Mouse (Mus musculus): ENCODE data around the gene Dnajb2. TPM values are rescaled to one million over a fixed set of nuclear protein-coding genes. Genes with fewer than 3 reads are reported as not detected.

Gene Dnajb2
- polyA plus RNA-seq (2017; shearing (Covaris generic)): 32.8 TPM

GRCm38 (mm10) chr1:75236117-75237050, at the start of gene Dnajb2:
Gene Dnajb2, plus strand, starts transcription at chr1:75236406.

DNA sequence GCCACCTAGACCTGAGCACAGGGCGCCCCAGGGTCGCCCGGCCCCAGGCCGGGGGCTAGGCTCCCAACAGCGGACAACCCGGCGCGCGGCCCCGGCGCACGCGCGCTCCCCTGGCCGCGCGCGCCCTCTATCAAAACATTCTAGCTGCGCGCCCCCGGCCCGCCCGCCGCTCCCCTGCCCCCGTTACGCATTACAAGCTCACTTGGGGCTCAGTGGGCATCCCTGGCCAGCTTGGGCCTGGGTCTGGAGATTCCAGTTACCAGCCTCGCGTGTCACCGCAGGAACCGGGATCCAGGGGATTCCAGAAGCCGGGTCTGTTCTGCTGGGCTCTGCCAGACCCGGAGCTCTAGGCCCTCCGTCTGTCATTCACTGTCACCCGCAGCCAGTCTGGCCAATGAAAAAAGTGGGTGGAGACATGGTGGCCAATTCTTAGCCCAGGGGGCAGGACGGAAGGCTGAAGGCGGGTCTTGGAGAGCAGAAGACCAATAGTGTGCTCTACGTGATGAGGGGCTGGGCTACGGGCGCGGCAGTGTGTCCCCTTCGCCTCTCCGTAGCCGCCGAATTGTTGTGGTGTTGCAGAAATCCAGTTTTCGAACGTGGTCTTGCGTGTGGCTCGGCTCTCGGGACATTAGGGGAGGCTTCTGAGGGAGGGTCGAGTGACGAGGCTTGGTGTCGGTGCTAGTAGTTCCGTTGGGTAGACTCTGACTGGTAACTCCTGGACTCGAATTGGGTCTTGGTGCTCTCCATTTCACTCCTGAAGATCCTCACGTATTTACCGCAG, 44.4 kb upstream of the Dnajb2 start, which contains the start of the genes Ankzf1 and Atg9a:
Ankzf1 (plus strand) TSS at position 530 of the 781 bp plus-strand sequence.
Atg9a (minus strand) TSS at position 575 of the 781 bp plus-strand sequence.

DNA sequence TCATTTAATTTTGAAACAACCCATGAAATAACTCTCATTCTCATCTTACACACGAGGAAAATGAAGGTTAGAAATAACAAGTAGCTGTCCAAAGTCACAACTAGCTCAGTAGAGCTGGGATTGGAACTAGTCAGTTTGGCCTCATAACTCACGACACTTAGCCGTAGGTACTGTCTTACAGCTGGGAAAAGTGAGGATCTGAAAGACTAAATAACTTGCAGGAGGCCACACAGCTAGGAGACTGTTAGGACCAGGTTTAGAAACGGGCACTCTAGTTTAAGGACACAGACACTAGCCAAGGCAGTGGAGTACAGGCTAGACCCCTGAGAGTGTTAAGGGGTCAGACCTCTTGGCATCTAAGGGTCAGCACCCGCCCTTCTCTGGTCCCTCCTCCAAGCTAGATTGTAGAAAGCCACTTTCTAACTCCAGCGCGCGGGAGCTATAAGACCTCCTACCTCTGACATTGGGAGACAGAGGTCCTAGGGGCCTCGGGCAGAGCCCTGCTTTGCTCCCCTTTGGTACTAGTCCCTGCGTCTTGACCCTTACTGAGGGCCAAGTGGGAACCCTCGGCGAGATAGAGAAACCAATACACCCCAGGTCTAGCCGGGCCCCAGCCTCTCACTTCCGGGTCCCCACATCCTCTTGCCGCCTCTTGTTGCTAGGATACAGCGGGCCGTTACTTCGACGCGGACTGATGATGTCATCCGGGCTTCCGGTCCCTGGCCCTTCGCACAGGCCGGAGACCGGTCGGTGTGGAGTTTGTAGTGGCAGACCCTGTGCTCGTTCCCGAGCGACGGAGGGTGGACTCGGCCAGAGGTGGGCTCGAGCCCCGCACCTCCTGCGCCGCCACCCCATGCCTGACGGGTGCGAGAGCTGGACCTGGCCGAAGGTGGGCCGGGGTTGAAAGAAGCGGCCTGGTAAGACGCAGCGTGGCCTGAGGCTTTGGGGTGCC, 25.8 kb upstream of the Dnajb2 start, which contains the start of the genes Glb1l and Stk16:
Glb1l (minus strand) TSS at position 678 of the 952 bp plus-strand sequence.
Stk16 (plus strand) TSS at position 703 of the 952 bp plus-strand sequence.

DNA sequence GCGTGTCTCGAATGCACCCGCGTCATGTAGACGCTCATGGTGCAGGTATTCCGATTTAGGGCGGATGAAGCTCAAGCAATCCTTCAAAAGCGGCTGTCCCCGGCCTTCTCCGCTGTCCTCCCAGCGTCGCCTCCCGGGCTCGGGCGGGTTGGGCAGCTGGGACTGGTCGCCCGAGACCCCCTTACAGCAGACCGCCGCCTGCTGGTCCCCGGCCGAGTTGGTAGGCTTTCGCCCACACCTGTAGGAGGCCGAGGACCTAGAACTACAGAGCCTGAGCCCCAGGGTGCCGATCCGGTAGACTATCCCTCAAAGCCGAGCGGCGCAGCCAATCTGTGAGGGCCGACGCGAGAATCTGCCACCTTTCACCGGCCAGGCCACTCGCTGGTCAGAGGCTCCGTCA, 16.7 kb upstream of the Dnajb2 start, which contains the start of gene Tuba4a:
Tuba4a (minus strand) TSS at position 335 of the 400 bp plus-strand sequence.

GRCm38 (mm10) chr1:75231664-75232152, 4.5 kb upstream of the Dnajb2 start, which contains the start of gene A630095N17Rik:
Gene A630095N17Rik, minus strand, starts transcription at chr1:75232102.

DNA sequence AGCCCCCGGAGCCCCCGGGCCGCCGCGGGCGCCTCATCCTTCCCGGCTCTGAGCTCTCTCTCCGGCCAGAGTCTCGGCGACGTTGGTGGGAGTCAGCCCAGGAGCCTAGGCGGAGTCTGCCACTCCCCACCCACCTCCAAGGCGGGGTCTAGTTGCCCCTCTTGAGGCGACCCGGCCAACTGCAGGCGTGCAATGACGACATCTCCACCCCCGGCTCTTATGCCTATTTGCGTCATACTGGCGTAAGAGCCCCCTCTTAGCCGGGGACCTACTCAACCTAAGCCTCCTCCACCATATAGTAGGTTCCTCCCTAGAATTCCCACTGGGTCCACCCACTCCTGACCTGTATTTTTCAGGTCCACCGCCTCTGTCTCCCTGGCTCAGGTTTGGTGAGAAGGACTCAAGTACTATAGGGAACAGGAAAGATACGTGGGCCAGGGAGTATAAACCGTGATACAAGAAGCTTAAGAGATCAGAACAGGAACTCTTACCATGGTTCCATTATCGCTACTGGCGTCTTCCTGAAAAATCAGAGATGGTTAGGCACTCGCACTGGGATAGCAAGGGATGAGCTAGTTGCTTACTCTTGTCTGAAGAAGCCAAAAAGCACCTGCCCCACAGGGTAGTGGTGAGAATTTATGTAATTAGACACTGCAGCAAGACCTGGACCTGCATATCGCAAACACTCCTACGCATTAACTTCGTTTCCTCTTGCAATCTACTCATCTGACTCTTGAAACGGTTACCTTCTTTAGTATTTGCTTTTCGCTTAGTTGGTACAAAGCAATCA, 28.1 kb downstream of the Dnajb2 start, which contains the start of gene Ptprn:
Ptprn (minus strand) TSS at position 412 of the 790 bp plus-strand sequence.

DNA sequence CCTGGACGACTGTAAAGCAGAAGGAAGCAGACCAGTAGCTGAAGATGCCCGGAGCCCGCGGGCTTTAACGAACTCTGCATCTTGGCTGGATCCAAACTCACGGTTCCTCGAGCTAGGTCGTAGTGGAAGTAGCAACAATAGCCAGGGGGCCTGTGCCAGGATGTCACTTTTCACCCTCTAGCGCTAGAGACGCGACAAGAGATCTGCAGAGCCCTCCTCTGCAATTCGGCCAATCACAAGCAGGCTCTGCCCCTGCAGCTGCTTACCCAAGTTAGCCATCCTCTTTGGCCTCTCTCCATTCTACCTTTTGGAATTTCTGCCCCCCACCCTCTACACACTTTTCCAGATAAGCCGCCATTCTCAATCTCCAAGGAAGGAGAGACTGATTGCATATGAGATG, 42.0 kb downstream of the Dnajb2 start, which contains the start of gene Resp18:
Resp18 (minus strand) TSS at position 188 of the 400 bp plus-strand sequence.

Other genes with a start within 250 kb of the Dnajb2 start
- 9.8 TPM for gene Nhej1, start 111.2 kb upstream of the Dnajb2 start, polyA plus RNA-seq (2017; shearing (Covaris generic))
- 0.42 TPM for gene Slc23a3, start 102.5 kb upstream of the Dnajb2 start, polyA plus RNA-seq (2017; shearing (Covaris generic))
- 200 TPM for gene Cnppd1, start 93.7 kb upstream of the Dnajb2 start, polyA plus RNA-seq (2017; shearing (Covaris generic))
- gene Retreg2, start 93.6 kb upstream of the Dnajb2 start, polyA plus RNA-seq (2017; shearing (Covaris generic)): 14.4 TPM
- gene Zfand2b, start 67.8 kb upstream of the Dnajb2 start, polyA plus RNA-seq (2017; shearing (Covaris generic)): 79.1 TPM
- gene Abcb6, start 56.0 kb upstream of the Dnajb2 start, polyA plus RNA-seq (2017; shearing (Covaris generic)): 8.7 TPM
- 49.9 TPM for gene Ankzf1, start 44.3 kb upstream of the Dnajb2 start, polyA plus RNA-seq (2017; shearing (Covaris generic))
- 28.0 TPM for gene Atg9a, start 44.2 kb upstream of the Dnajb2 start, polyA plus RNA-seq (2017; shearing (Covaris generic))
- 15.1 TPM for gene Glb1l, start 25.6 kb upstream of the Dnajb2 start, polyA plus RNA-seq (2017; shearing (Covaris generic))
- gene Stk16, start 25.6 kb upstream of the Dnajb2 start, polyA plus RNA-seq (2017; shearing (Covaris generic)): 114 TPM
- gene Tuba4a, start 16.5 kb upstream of the Dnajb2 start, polyA plus RNA-seq (2017; shearing (Covaris generic)): 403 TPM
- 0.84 TPM for gene A630095N17Rik, start 4.3 kb upstream of the Dnajb2 start, polyA plus RNA-seq (2017; shearing (Covaris generic))
- 0.15 TPM for gene Ptprn, start 28.1 kb downstream of the Dnajb2 start, polyA plus RNA-seq (2017; shearing (Covaris generic))
- gene Resp18, start 42.0 kb downstream of the Dnajb2 start, polyA plus RNA-seq (2017; shearing (Covaris generic)): not detected
- 88.1 TPM for gene Dnpep, start 81.6 kb downstream of the Dnajb2 start, polyA plus RNA-seq (2017; shearing (Covaris generic))
- gene Des, start 123.9 kb downstream of the Dnajb2 start, polyA plus RNA-seq (2017; shearing (Covaris generic)): not detected
- gene Speg, start 138.9 kb downstream of the Dnajb2 start, polyA plus RNA-seq (2017; shearing (Covaris generic)): 0.42 TPM
- 110 TPM for gene Gmppa, start 199.5 kb downstream of the Dnajb2 start, polyA plus RNA-seq (2017; shearing (Covaris generic))
- not detected for gene Asic4, start 214.0 kb downstream of the Dnajb2 start, polyA plus RNA-seq (2017; shearing (Covaris generic))
- gene Chpf, start 242.9 kb downstream of the Dnajb2 start, polyA plus RNA-seq (2017; shearing (Covaris generic)): 5.1 TPM
- 0.25 TPM for gene Tmem198, start 243.1 kb downstream of the Dnajb2 start, polyA plus RNA-seq (2017; shearing (Covaris generic))